Mouse (Mus musculus): ENCODE results near the gene Myh14.

The Myh14 gene

DNA sequence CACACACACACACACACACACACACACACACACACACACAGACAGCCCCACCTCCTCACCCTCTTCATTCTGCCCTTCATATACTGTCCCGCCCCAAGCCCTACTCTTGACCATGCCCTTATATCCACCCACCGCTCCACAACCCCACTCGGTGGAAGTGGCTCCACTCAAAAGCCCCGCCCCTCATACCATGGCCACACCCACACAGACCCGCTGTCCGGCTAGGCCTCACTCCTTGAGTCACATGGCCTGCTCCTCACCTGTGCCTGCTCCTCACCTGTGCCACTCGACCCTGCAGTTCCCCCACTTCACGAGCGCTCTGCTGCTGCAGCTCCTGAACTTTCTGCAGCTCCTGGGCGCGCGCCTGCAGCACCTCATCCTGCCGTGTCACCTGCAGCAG lies 40.2 kb downstream of the Myh14 start:
- DNase-seq (ENCODE audit: low spot score), result no peak

DNA sequence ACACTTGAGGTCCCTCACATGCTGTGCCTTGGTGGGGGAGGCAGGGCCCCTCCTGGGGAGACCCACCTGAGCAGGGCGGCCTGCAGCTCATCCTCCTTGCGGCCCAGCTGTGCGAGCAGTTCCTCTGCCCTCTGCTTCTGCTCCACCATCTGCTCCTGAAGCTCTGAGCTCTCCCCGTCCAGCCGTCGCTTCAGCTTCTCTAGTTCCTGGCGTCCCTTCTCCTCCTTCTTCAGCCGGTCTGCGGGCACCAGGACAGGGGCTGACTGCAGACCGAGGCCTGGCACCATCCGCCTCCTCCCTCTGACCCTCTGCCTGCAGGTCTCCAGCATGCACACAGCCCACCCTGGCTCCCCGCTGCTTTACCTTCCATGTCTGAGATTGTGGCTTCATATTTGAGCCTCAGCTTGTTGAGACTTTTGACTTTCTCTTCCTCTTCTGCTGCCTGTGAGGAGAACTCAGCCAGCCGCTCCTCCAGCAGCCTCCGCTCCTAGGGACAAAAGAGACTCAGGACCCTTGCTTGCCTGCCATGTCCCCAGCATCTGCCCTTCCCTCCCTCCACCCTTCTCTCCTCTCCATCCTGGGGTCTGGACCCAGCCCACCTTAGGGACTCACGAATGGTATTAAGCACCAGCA lies 42.1 kb downstream of the Myh14 start:
- no peak for DNase-seq (ENCODE audit: low spot score)

DNA sequence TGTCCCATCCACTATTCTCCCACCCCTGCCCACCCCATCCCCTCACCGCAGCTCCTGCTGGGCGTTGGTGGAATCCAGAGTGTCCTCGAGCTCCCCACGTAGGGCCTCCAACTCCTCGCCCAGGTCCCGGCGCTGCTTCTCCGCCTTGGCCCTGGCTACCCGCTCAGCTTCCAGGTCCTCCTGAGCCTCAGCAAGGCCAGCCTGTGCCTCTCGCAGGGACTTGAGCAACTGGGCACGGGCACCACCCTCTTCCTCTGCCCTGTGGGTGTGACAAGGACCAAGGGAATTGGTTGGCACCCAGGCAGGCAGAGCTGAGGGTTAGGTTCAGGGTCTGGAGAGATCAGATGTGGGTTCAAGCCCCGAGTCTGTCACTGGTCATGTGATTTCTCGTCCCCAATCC lies 43.7 kb downstream of the Myh14 start:
- DNase-seq (ENCODE audit: low spot score), result no peak

DNA sequence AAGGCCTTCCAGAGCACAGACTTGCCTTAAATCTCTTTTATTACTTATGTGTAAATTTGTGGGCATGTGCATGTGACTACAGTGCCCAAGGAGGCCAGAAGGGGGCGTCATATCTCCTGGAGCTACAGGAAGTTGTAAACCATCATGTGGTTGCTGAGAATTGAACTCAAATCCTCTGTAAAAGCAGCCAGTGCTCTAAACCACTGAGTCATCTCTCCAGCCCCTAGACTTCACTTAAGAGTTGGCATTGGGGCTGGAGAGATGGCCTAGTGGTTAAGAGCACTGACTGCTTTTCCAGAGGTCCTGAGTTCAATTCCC lies 44.6 kb downstream of the Myh14 start:
- no peak for DNase-seq (ENCODE audit: low spot score)

DNA sequence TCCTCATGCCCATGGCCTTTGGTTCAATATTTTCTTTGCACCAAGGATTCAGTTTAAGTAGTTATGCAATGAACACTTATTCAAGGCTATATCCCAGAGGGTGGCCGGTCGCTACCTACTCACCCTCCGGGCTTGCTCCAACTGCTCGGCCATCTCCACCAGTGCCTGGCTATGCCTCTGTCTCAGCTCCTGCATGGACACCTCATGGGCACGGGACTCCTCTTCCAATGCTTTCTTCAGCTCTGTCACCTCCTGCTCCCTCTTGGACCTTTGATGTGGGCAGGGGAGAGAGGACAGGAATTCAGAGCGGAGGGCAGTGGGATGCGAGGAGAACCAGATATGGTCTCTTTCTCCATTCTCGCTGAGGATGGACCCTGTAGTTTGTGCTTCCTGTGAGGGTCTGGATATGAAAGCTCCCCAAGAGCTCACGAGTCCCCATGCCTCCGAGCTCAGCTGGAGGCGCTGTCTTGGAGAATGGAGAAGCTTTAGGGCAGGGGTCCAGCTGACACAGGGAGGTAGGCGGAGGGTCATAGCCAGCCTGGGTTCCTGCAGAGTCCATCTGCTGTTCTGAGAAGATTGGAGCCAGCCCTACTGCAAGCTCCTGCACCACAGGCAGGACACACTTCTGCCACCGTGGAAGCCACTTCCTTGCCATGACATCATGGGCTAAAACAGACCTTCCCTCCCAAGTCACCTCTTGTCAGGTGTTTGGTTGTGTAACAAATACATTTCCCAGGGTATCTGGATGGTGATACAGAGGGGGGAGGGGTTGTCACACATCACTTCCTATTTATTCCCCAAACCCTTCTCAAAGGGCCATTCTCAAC lies 45.2 kb downstream of the Myh14 start:
- no peak for DNase-seq (ENCODE audit: low spot score)

DNA sequence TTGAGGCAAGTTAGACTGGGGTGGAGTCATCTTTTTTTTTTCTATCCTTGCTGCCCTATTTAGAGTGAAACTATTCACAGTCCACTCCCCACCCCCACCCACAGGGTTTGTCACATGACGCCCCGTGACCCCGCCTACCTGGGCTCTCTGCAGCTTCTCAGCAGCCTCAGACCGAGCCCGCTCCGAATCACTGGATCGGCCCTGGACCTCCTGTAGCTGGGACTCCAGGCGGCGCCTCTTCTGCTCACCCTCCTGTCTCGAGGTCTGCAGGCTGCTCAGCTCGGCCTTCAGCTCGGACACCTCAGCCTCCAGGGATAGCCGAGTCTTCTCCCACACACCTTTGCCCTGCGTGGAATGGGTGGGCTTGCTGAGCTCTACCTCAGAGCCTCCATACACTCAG lies 45.8 kb downstream of the Myh14 start:
- DNase-seq (ENCODE audit: low spot score), result no peak

DNA sequence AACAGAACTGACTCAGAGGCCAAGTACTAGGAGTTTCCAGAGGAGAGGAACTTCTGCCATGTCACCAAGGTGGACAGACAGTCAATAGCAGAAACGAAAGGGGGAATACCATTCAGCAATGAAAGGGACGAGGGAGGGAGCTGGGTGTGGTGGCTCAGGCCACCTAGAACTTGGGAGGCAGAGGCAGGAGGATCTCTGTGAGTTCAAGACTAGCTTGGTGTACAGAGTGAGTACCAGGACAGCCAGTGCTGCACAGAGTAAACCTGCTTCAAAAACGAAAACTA lies 46.2 kb downstream of the Myh14 start:
- no peak for DNase-seq (ENCODE audit: low spot score)

DNA sequence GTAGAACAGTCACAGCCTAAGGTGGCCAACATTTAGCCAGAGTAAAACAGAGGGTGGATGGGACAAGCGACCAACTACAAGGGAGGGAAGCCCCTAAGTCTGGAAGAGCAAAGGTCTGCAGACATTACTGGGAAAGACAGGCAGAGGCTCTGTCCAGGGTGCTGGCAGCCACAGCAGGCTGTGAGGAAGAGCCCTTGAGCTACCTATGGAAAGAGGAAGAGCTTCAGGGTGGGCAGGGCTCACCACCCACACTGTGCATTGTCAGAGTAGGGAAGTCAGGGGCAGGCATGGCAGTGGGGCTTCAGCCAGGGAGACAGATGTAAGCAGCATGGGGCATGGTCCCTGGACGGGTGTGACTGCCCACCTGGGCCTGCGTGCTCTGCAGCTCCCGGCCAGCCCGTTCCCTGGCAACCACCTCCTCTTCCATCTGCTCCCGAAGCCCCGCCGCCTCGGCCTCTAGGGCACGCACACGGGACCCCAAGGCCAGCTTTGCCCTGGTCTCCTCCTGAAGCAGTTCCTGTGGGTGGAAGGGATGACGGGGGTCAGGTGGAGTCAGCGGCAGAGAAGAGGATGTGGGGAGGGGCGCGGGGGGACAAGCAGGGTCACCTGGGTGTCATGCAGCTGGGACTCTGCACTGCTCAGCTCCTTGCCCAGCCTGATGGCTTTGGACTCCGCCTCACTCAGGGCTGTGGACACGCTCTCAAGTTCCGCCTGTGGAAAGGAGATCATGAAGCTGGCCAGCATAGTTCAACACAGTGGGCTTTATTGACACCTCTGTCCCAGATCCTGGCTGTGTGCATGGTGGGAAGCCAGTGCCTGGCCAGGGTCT lies 46.7 kb downstream of the Myh14 start:
- DNase-seq (ENCODE audit: low spot score), result no peak

DNA sequence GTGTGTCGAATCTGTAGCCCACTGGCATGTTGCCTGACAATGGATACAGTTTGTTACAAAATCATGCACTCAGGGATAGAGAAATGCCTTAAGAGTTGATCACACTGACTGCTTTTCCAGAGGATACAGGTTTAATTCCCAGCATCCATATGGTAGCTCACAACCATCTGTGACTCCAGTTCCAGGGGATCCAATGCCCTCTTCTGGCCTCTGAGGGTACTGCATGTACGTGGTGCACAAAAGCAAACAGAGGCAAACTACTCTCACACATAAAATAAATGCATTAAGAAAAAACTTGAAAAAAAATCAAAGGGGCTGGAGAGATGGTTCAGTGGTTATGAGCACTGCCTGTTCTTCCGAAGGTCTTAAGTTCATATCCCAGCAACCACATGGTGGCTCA lies 53.6 kb downstream of the Myh14 start:
- DNase-seq (ENCODE audit: low spot score), result no peak

DNA sequence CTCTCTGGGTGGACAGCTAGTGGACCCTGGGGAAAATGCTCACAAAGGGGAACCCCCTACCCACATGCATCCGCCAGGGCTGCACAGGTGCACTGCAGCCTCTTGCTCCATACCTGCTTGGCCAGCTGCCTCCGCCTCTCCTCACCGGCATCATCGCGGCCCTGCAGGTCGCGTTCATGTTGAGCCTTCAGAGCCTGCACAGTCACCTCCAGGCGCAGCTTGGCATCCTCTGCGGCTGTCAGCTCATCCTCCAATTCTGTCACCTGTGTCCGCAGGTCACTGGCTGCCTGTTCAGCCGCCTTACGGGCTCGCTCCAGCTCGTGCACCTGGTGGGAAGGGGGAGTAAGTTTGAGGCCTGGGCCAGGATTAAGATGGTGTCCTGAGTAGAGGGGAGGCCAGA lies 54.7 kb downstream of the Myh14 start:
- DNase-seq (ENCODE audit: low spot score), result no peak

DNA sequence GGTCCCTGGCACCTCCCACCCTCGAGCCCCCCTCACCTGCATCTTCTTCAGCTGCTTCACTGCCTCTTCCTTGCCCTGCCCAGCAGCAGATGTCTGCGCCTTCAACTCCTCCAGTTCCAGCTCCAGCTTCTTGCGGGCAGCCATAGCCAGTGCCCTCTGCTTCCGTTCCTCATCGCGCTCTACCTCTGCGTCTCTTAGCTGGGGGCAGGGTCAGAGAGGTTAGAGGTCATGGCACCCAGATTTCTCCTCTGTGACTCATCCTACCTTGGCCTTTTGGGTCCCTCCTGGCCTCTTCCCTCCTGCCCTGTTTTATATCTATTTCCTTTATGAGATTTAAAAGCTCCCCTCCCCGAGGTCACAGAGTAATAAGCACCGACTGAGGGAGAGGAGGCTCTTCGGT lies 55.3 kb downstream of the Myh14 start:
- no peak for DNase-seq (ENCODE audit: low spot score)

DNA sequence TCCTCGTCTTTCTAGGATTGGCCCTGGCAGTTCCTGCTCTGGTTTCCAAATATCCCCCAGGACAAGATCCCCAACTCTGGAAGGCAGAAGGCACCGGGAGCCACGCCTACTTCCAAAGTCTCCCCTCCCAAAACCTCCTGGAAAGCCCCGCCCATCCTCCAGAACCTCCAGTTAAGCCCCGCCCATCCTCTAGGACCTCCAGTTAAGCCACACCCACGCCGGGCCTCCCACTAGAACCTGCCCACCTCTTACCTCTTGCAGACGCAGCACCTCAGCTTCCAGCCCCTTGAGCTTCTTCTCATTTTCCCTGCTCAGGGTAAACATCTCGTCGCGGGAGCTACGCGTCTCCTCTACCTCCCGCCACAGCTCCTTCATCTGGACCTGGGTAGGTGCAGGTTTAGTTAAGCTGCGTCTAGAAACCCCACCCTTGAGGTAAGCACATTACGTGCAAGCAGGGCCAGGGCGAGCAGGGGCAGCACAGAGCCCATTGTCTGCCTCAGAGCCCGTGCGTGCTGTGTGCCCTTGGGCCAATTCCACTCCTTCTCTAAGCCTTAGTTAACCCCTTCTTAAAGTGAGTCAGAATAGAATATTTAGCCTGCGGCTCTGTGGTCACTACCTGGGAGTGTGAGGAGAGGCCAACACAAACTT lies 56.5 kb downstream of the Myh14 start:
- DNase-seq (ENCODE audit: low spot score), result no peak

DNA sequence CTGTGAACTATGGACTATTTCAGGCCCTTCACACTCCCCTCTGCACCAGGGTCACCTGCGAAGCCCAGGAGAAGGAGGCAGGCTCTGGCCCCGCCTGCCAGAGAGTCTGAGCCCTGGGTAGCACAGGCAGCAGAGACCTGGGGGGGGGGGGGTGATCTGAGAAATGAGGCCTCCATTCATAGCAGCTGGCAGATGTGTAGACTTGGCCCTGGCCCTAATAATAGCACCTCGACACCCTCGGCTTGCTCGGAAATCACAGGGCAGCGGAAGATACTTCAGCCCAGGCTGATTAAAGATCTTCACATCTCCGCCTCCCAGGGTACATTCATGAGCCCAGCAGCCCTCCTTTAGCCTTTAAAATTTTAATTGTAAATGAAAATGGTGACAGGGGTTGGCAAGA lies 58.5 kb downstream of the Myh14 start:
- DNase-seq (ENCODE audit: low spot score), result no peak

DNA sequence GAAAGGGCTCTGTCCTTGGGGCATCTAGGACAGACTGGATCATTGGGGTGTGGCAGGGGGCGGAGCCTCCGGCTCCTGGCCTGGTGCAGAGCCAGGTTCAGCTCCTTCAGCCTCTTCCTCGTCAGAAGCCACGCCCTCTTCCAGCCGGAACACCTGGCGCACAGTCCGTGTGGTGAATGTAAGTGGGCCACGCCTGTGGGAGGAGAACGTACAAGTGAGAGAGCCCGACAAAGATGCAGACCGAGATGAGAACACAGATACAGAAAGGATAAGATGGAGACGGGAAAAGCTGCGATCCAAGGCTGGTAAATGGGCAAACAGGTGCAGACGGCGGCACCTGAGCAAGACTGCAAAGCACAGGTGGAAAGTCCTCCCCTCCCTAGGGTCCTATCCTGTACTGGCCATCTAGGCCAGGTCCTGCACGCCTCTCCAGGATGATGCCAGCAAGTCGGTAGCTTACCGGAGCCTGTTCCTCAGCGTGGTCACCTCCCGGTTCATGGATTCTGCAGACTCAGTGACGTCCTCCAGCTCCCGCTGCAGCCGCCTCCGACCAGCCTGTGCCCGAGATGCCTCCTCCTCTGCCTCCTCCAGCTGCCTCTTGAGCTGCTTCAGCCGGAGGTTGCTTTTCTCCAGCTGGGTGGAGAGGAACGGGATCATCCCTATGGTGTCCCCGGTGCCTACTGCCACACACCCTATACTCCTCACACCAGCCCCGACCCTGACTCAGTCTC lies 64.3 kb downstream of the Myh14 start:
- no peak for DNase-seq (ENCODE audit: low spot score)

DNA sequence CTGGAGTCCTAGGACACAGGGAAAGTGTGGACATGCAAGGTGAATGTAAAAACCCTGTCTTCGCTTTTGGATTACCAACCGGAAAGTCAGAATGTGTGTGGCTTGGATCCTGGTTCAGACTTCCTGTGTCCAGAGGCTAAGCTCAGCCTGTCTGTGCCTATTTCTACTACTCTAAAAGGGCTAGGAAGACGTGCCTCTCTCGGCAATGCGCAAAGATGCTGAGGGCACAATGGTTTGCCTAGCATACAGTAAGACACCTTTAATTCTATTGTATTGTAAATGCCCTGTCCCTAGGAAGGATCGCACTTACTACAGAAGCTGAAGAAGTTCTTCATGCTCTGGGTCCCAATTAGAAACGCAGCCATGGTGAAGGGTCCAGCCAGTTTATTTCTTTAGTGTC lies 65.2 kb downstream of the Myh14 start:
- no peak for DNase-seq (ENCODE audit: low spot score)

DNA sequence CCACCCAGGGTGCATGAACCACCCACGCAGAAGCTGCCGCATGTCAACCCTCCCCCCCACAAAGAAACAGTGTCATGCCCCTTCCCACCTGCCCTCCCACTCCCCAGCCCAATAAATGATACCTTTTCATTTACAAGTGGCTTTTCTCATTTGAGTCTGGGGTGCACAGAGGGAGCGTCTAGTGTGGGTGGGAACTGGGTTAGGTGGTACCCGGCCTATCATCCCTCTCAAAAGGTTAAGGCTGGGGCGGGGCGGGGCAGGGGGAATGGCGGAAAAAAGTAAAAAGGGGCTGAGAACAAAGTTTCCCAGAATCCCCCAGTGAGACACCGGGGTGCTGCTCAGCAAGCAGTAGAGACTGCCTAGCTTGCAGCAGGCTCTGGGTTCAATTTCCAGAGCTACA lies 66.0 kb downstream of the Myh14 start:
- DNase-seq (ENCODE audit: low spot score), result no peak

DNA sequence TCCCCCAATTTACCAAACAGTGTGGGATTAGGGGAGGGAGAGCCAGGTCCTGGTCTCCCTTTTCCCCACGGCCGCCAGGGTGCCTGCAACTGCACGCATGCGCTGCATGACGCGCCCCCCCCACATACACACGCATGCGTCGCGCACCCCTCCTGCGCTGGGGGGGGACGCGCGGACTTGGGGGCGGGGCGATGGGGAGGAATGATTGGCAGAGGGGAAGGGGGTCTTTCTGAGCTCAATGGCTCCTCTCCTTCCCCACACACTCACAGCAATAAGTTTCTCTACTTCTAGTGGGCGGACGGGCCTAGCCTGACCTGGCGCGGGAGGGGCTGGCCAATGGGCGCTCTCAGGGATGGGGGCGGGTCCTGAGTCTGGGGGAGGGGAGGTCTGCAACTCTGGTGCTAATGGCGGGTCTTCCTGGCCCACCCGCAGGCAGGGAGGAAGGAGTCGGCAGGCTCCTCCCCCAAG lies 66.5 kb downstream of the Myh14 start:
- no peak for DNase-seq (ENCODE audit: low spot score)

DNA sequence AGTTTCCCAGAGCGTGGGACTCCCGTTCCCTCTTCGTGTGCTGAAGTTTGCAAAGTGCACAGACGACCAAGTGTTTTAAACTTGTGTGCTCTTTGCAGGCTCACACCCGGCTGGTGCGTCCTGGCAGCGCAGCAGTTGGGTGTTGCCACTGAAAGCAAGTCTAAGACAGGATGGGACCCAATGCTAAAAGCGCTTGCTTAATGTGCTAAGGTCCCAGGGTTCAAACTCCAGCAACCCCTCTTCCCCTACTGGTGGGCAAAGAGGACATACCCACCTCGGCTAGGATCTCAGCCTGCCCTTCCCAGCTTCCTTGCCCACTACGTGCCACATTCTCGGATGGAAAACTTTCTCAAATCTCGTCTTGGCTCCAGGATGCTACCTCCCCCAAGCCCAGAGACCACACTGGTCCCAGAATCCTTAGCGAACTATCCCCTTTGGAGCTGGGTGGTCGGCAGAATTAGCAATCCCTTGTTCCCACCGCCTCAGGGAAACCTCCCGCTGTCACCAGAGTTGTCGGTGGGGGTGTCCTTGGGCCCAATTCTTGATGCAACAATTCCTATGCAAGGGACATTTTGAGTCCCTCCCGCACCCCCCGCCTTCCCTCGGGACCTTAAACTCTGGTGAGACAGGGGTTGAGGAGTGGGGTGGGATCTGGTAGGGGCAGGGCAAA lies 67.3 kb downstream of the Myh14 start:
- DNase-seq (ENCODE audit: low spot score), result no peak

DNA sequence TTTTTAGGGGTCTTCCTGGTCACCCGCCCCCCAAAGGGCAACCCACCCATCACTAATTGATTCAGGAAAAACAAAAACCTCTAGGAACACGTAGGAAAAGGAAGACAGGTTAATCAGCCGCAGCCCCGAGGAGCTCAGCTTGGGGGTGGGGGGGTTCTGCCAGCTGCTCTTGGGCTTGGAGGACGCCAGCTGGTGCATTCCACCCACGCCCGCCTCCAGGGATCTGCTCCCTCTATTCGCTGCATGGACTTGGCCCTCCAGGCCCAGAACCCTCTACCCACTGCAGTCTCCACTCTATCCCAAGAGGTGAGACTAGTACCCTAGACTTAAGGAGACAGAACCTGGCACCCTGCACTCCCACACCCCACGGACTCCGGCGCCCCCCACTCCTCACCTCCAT lies 68.2 kb downstream of the Myh14 start:
- no peak for DNase-seq (ENCODE audit: low spot score)

DNA sequence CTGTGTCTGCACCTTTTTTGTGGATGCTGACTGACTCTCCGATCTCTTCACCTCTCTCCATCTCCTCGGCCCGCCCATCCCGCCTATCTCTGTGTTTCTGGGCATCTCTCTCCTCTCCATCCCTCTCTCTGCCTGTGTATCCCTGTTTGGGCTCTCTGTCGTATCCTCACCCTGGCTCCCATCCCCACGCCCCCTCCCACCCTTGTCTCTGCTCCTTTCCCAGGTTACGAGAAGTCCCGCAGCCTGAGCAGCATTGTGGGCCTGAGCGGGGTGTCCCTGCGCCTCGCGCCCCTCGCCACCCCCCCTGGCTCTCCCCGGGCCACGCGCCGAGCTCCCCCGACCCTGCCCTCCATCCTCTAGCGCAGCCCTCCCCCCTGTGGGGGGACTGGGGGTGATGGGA lies 69.0 kb downstream of the Myh14 start:
- no peak for DNase-seq (ENCODE audit: low spot score)

DNA sequence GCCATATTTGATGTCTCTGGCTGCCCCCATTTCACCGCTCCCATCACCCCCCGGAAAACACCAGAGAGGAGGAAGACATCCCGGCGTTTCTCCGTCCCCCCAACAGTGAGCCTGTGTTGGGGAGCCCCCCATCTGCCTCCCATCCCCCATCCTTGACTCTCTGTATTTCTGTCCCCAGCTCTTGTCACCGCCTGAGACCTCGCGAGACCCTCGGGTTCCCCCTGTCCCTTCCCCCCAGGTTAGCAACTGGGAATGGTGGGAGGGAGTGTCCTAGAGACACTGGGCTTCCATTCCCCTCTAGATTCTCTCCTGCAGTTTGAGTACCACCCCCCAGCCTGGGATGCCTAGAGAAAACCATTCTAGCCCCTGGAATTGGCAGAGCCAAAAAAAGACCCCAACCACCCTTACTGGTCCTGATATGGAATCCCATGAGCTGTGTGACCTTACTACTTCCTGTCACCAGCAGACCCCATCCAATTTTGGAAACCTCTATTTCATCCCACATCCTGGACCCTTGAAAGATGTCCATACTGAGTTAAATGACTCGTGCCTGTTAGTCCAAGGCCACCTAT lies 69.9 kb downstream of the Myh14 start:
- no peak for DNase-seq (ENCODE audit: low spot score)

Data from left cerebral cortex, adult 11 months (tissue).